Mouse (Mus musculus) forebrain, embryonic 14.5 days (tissue): Measurements from ENCODE around the gene Rasgef1b. TPM values are rescaled to one million over a fixed set of nuclear protein-coding genes. Genes with fewer than 3 reads are reported as not detected.
A peak's percentile ranks its signal among the peaks of the same experiment; 100 is the strongest.

Source experiments
- ATAC-seq: fragments of 200-750 bp; cut with Nextera tagmentation; 2 replicates; pipeline ENCODE4 v1.8.0; 2017; ENCODE audit warnings: mild to moderate bottlenecking, moderate library complexity
- DNase-seq: peaks from one replicate; pipeline ENCODE4 v3.0.0-alpha.2; 2015; ENCODE audit warnings: low spot score
- H3K27ac ChIP-seq: fragments of 300-500 bp; sonication (generic); 2 replicates; pipeline ENCODE4 v1.5.1; 2014; ENCODE audit warnings: low read depth, mild to moderate bottlenecking, control low read depth, low read length, moderate library complexity
- H3K27me3 ChIP-seq: fragments of 300-500 bp; sonication (generic); replicated peaks from 2 replicates; pipeline ENCODE4 v1.6.1; 2014; ENCODE audit warnings: low read length, control low read depth, mixed read lengths; ENCODE audit not compliant: control insufficient read depth, insufficient read depth
- H3K36me3 ChIP-seq: fragments of 300-500 bp; sonication (generic); 2 replicates; pipeline ENCODE4 v1.6.1; 2014; ENCODE audit warnings: low read length, control low read depth; ENCODE audit not compliant: control insufficient read depth, insufficient read depth
- H3K4me1 ChIP-seq: fragments of 300-500 bp; sonication (generic); 2 replicates; pipeline ENCODE4 v1.6.1; 2014; ENCODE audit warnings: antibody characterized with exemption, low read length, control low read depth; ENCODE audit not compliant: control insufficient read depth, insufficient read depth
- H3K4me2 ChIP-seq: fragments of 300-500 bp; sonication (generic); 2 replicates; pipeline ENCODE4 v1.6.1; 2014; ENCODE audit warnings: mild to moderate bottlenecking, control low read depth, low read length
- H3K4me3 ChIP-seq: fragments of 300-500 bp; sonication (generic); 2 replicates; pipeline ENCODE4 v1.5.1; 2014; ENCODE audit warnings: low read depth, low read length, control low read depth
- H3K9ac ChIP-seq: fragments of 300-500 bp; sonication (generic); 2 replicates; pipeline ENCODE4 v1.6.1; 2014; ENCODE audit warnings: mild to moderate bottlenecking, low read length, control low read depth, moderate library complexity
- H3K9me3 ChIP-seq: fragments of 300-500 bp; sonication (generic); replicated peaks from 2 replicates; pipeline ENCODE4 v1.6.1; 2016; ENCODE audit warnings: low read length, control low read depth, mixed read lengths; ENCODE audit not compliant: control insufficient read depth
- WGBS: fragments of 180-500 bp; shearing (Covaris S2); extraction: QIAGEN DNeasy Blood & Tissue Kit; methylation state at CpG from one replicate; pipeline ENCODE4 v1.1.7; 2014; 5-methylcytosine and 5-hydroxymethylcytosine counted together
- polyA plus RNA-seq: library from polyadenylated mRNA; unstranded; fragments of >200 nt; fragmentation: Nextera tagmentation; extraction: Ambion mirVana; gene quantifications from 2 replicates; pipeline ENCODE4 v1.2.1, GENCODE M21; 2014

Gene Rasgef1b
- polyA plus RNA-seq, 1 experiment from 2014 or later = 97.5 TPM

GRCm38 (mm10) chr5:99380166-99380565 is 348.7 kb downstream of the Rasgef1b start:
- H3K27me3 ChIP-seq = no peaks in the 10 kb centered on the region
- no peak overlapping the region for H3K4me3 ChIP-seq
- no peak overlapping the region for H3K4me2 ChIP-seq
- peaks cover 16% of the 10 kb centered on the region; the same call in 1 of the 2 replicates for H3K4me1 ChIP-seq
- H3K36me3 ChIP-seq = no peaks in the 10 kb centered on the region
- H3K9ac ChIP-seq = no peak overlapping the region
- H3K27ac ChIP-seq = no peak overlapping the region
- DNase-seq (no peak), ATAC-seq (no peak)
- 78% methylated on average over 12 of the region's 12 CpGs for WGBS
- H3K9me3 ChIP-seq = no peaks in the 10 kb centered on the region

- Histone ChIP-seq H3K4me1 (peaks cover 16% of the 10 kb centered on the region; the same call in 1 of the 2 replicates), H3K9me3 (no peaks in the 10 kb centered on the region), H3K9ac (no peak overlapping the region), H3K4me3 (no peak overlapping the region), H3K27ac (no peak overlapping the region), H3K36me3 (no peaks in the 10 kb centered on the region), H3K27me3 (no peaks in the 10 kb centered on the region), H3K4me2 (no peak overlapping the region)
- DNase-seq (peak; percentile 68), ATAC-seq (peak; percentile 69)
- 48% methylated on average over 11 of the region's 11 CpGs for WGBS
These were observed 350.2 kb downstream of the Rasgef1b start for GRCm38 (mm10) chr5:99378437-99379226.

- Histone ChIP-seq H3K4me1 (peaks cover 16% of the 10 kb centered on the region; the same call in 1 of the 2 replicates), H3K27me3 (no peaks in the 10 kb centered on the region), H3K27ac (no peak overlapping the region), H3K9ac (no peak overlapping the region), H3K36me3 (no peaks in the 10 kb centered on the region), H3K9me3 (no peaks in the 10 kb centered on the region), H3K4me3 (no peak overlapping the region), H3K4me2 (no peak overlapping the region)
- WGBS = 90% methylated on average over 7 of the region's 7 CpGs
- no peak for DNase-seq
- ATAC-seq = no peak
These were observed 353.1 kb downstream of the Rasgef1b start for GRCm38 (mm10) chr5:99375725-99376124.

GRCm38 (mm10) chr5:99374460-99374859 is 354.4 kb downstream of the Rasgef1b start:
- 87% methylated on average over 6 of the region's 6 CpGs for WGBS
- Histone ChIP-seq H3K27me3 (no peaks in the 10 kb centered on the region), H3K27ac (no peak overlapping the region), H3K9ac (no peak overlapping the region), H3K9me3 (no peaks in the 10 kb centered on the region), H3K4me2 (no peak overlapping the region), H3K36me3 (no peaks in the 10 kb centered on the region), H3K4me1 (peaks cover 12% of the 10 kb centered on the region; the same call in 1 of the 2 replicates), H3K4me3 (no peak overlapping the region)
- DNase-seq (no peak), ATAC-seq (no peak)

GRCm38 (mm10) chr5:99373570-99374151 is 355.2 kb downstream of the Rasgef1b start:
- Histone ChIP-seq H3K27ac (no peak overlapping the region), H3K9me3 (no peaks in the 10 kb centered on the region), H3K9ac (no peak overlapping the region), H3K4me2 (no peak overlapping the region), H3K4me1 (peaks cover 8% of the 10 kb centered on the region; the same call in 1 of the 2 replicates), H3K4me3 (no peak overlapping the region), H3K27me3 (no peaks in the 10 kb centered on the region), H3K36me3 (no peaks in the 10 kb centered on the region)
- WGBS = 83% methylated on average over 8 of the region's 8 CpGs
- ATAC-seq (no peak), DNase-seq (no peak)

GRCm38 (mm10) chr5:99370636-99371035 is 358.2 kb downstream of the Rasgef1b start:
- Histone ChIP-seq H3K9me3 (no peaks in the 10 kb centered on the region), H3K4me3 (no peak overlapping the region), H3K27me3 (no peaks in the 10 kb centered on the region), H3K36me3 (no peaks in the 10 kb centered on the region), H3K4me2 (no peak overlapping the region), H3K27ac (no peak overlapping the region), H3K9ac (no peak overlapping the region), H3K4me1 (no peaks in the 10 kb centered on the region)
- ATAC-seq (no peak), DNase-seq (no peak)
- WGBS = 90% methylated on average over 5 of the region's 5 CpGs

- Histone ChIP-seq H3K27me3 (no peaks in the 10 kb centered on the region), H3K27ac (no peak overlapping the region), H3K4me2 (no peak overlapping the region), H3K4me3 (no peak overlapping the region), H3K4me1 (no peaks in the 10 kb centered on the region), H3K9ac (no peak overlapping the region), H3K36me3 (no peaks in the 10 kb centered on the region), H3K9me3 (no peaks in the 10 kb centered on the region)
- 83% methylated on average over 6 of the region's 6 CpGs for WGBS
- ATAC-seq (no peak), DNase-seq (no peak)
These were observed 359.6 kb downstream of the Rasgef1b start for GRCm38 (mm10) chr5:99369256-99369655.

GRCm38 (mm10) chr5:99368615-99369014 is 360.2 kb downstream of the Rasgef1b start:
- Histone ChIP-seq H3K27ac (no peak overlapping the region), H3K9ac (no peak overlapping the region), H3K4me3 (no peak overlapping the region), H3K4me2 (no peak overlapping the region), H3K27me3 (no peaks in the 10 kb centered on the region), H3K4me1 (no peaks in the 10 kb centered on the region), H3K9me3 (no peaks in the 10 kb centered on the region), H3K36me3 (no peaks in the 10 kb centered on the region)
- 92% methylated on average over 1 of the region's 1 CpGs for WGBS
- ATAC-seq (no peak), DNase-seq (no peak)

- no peak for ATAC-seq
- Histone ChIP-seq H3K4me3 (no peak overlapping the region), H3K4me1 (no peaks in the 10 kb centered on the region), H3K27ac (no peak overlapping the region), H3K36me3 (no peaks in the 10 kb centered on the region), H3K4me2 (no peak overlapping the region), H3K9ac (no peak overlapping the region), H3K9me3 (no peaks in the 10 kb centered on the region), H3K27me3 (no peaks in the 10 kb centered on the region)
- WGBS = 73% methylated on average over 3 of the region's 3 CpGs
- DNase-seq = no peak
These were observed 368.3 kb downstream of the Rasgef1b start for GRCm38 (mm10) chr5:99360531-99360930.
